Mouse (Mus musculus): ENCODE measurements around the gene Tspo. TPM values are rescaled to one million over a fixed set of nuclear protein-coding genes. Genes with fewer than 3 reads are reported as not detected.

Gene Tspo
- total and polyA plus RNA-seq, 3 experiments: 66.5 to 80.0 TPM; not detected in 1

DNA sequence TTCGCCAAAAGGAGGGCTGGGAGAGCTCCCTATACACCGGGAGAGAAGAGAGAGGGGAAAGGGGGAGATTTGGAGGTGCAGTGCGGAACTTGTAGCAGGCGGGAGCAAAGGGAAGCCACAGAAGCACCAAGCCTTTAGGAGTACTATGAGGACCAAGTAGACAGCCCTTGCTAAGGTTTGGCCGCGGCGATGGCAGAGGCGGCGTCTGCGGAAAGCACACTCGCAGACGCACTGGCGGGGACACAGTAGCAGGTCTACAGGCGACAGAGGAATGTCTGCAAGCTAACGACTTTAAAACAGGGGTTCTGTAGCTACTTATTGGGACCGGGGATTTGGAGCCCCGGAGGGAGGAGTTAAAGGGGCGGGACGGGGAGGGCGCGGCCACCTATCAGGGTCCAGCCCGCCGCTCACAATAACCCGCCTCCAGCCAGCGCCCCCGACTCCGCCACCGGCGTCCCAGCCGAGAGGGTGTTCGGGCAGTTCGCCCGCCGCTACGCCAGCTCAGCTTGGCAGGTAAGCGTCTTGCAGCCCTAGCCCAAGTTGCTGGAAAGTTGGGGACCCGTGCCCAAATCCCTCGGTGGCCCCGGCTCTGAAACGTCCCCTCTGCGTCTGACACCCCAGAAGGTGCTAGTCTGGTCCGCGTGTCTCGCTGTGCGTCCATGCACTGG lies 36.8 kb upstream of the Tspo start, which contains the start of gene Bik (continued):
- no peak for TF ChIP-seq MYB (IDR thresholded peaks at IDR 0.05; ENCODE audit: low read depth, low read length)

DNA sequence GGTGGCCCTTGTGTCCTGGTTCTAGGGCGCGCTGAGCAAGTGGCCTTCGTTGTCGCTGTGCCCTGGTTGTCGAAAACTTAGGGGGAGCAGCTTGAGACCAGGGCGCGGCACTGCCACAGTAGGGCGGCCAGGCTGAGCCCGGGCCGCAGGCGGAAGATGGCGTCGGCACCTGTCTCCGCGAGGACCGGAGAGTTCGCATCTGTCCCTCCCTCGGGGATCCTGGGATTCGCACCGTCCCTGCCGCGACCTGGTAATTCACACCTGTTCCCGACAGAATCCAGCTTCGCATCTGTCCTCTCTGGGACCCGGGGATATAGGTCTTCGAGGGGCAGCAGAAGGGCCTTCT lies 36.3 kb upstream of the Tspo start:
- Histone ChIP-seq H3K4me1 (ENCODE audit: control insufficient read depth in 1 of 2, insufficient read depth in 2 of 2, low read length in 2 of 2) (peaks cover 0 to 4% of the 10 kb centered on the region in 2 experiments; a peak in 1 of 4 replicates), H3K79me2 (ENCODE audit: control insufficient read depth, insufficient read depth, low read length, poor library complexity) (peaks cover 1% of the 10 kb centered on the region; the same call in 1 of the 2 replicates), H3K4me3 (ENCODE audit: control insufficient read depth in 1 of 2, insufficient read depth in 1 of 2, low read depth in 2 of 2, low read length in 2 of 2) (peak overlapping the region; percentile 68 to 94), H3K9me3 (replicated peaks; ENCODE audit: insufficient read depth, low read length) (no peaks in the 10 kb centered on the region), H3K36me3 (ENCODE audit: control insufficient read depth in 1 of 2, insufficient read depth in 2 of 2, low read length in 2 of 2) (no peaks in the 10 kb centered on the region), H3K27ac (ENCODE audit: control insufficient read depth, low read depth, low read length) (no peak overlapping the region), H3K27me3 (ENCODE audit: control insufficient read depth in 1 of 2, insufficient read depth in 2 of 2, low read length in 2 of 2) (peaks cover 4 to 9% of the 10 kb centered on the region in 2 experiments; a peak in 3 of 4 replicates), H3K9ac (ENCODE audit: control insufficient read depth, low read depth, low read length, poor library complexity, severe bottlenecking) (peak overlapping the region; percentile 75)
- DNase-seq (ENCODE audit: low read depth, low spot score): no peak
- TF ChIP-seq MAZ (IDR thresholded peaks at IDR 0.05; ENCODE audit: low read depth, low read length) (no peak), BHLHE40 (IDR thresholded peaks at IDR 0.05; ENCODE audit: borderline replicate concordance, low read depth, low read length) (no peak), HCFC1 (IDR thresholded peaks at IDR 0.05; ENCODE audit: low read depth, low read length) (peak; percentile 5; the same call in 1 of the 2 replicates), RCOR1 (IDR thresholded peaks at IDR 0.05; ENCODE audit: low read depth, low read length) (no peak), CHD2 (IDR thresholded peaks at IDR 0.05; ENCODE audit: low read length) (no peak), POLR2A (IDR thresholded peaks at IDR 0.05; ENCODE audit: control insufficient read depth in 1 of 2, insufficient read depth in 1 of 2, low read depth in 1 of 2, low read length in 2 of 2, poor library complexity in 1 of 2) (no peak), SIN3A (IDR thresholded peaks at IDR 0.05; ENCODE audit: low read length) (0 out of 2 replicates have a peak, but pooled peaks have one; percentile 5), SMC3 (IDR thresholded peaks at IDR 0.05; ENCODE audit: low read depth, low read length) (no peak), RAD21 (IDR thresholded peaks at IDR 0.05; ENCODE audit: low read depth, low read length) (no peak), MAX (IDR thresholded peaks at IDR 0.05; ENCODE audit: low read length) (peak; percentile 9; the same call in 1 of the 2 replicates), USF2 (IDR thresholded peaks at IDR 0.05; ENCODE audit: borderline replicate concordance in 1 of 2, insufficient read depth in 1 of 2, low read depth in 1 of 2, low read length in 2 of 2) (no peak), JUND (IDR thresholded peaks at IDR 0.05; ENCODE audit: low read depth, low read length) (no peak), POLR2AphosphoS2 (IDR thresholded peaks at IDR 0.05; ENCODE audit: low read length) (no peak), TBP (IDR thresholded peaks at IDR 0.05; ENCODE audit: low read depth, low read length) (no peak), ETS1 (IDR thresholded peaks at IDR 0.05; ENCODE audit: low read depth, low read length) (no peak), UBTF (IDR thresholded peaks at IDR 0.05; ENCODE audit: borderline replicate concordance, insufficient read depth, low read depth, low read length) (no peak), ZKSCAN1 (IDR thresholded peaks at IDR 0.05; ENCODE audit: low read depth, low read length) (no peak), NRF1 (IDR thresholded peaks at IDR 0.05; ENCODE audit: insufficient read depth, low read depth, low read length, poor library complexity, severe bottlenecking) (no peak), ZMIZ1 (IDR thresholded peaks at IDR 0.05; ENCODE audit: low read depth, low read length) (no peak), CTCF (IDR thresholded peaks at IDR 0.05 in 2 of 3, conservative IDR thresholded peaks at IDR 0.05 in 1 of 3; ENCODE audit: control insufficient read depth in 1 of 3, insufficient read depth in 1 of 3, low read depth in 2 of 3, low read length in 3 of 3, poor library complexity in 1 of 3, severe bottlenecking in 1 of 3) (no peak), MYB (IDR thresholded peaks at IDR 0.05; ENCODE audit: low read depth, low read length) (no peak)

All from MEL (cell line).